Mouse (Mus musculus) neural tube, embryonic 14.5 days (tissue): Measurements from ENCODE around the gene A430033K04Rik. TPM values are rescaled to one million over a fixed set of nuclear protein-coding genes. Genes with fewer than 3 reads are reported as not detected.

ENCODE experiments used
- ATAC-seq: fragments of 200-750 bp; cut with Nextera tagmentation; 2 replicates; pipeline ENCODE4 v1.8.0; 2017; ENCODE audit warnings: low read depth, mild to moderate bottlenecking, moderate TSS enrichment, moderate library complexity
- H3K27ac ChIP-seq: fragments of 300-500 bp; sonication (generic); 2 replicates; pipeline ENCODE4 v1.5.1; 2014; ENCODE audit warnings: low read depth, mild to moderate bottlenecking, control low read depth, low read length, moderate library complexity, mixed read lengths
- H3K27me3 ChIP-seq: fragments of 300-500 bp; sonication (generic); 2 replicates; pipeline ENCODE4 v1.6.1; 2014; ENCODE audit warnings: low read length; ENCODE audit not compliant: control insufficient read depth, insufficient read depth
- H3K36me3 ChIP-seq: fragments of 300-500 bp; sonication (generic); 2 replicates; pipeline ENCODE4 v1.6.1; 2014; ENCODE audit warnings: low read length, mixed read lengths; ENCODE audit not compliant: control insufficient read depth, insufficient read depth
- H3K4me1 ChIP-seq: fragments of 300-500 bp; sonication (generic); 2 replicates; pipeline ENCODE4 v1.6.1; 2014; ENCODE audit warnings: low read length; ENCODE audit not compliant: control insufficient read depth, insufficient read depth
- H3K4me2 ChIP-seq: fragments of 300-500 bp; sonication (generic); 2 replicates; pipeline ENCODE4 v1.6.1; 2014; ENCODE audit warnings: mild to moderate bottlenecking, low read depth, low read length, control low read depth
- H3K4me3 ChIP-seq: fragments of 300-500 bp; sonication (generic); 2 replicates; pipeline ENCODE4 v1.5.1; 2014; ENCODE audit warnings: low read depth, low read length, control low read depth, mixed read lengths
- H3K9ac ChIP-seq: fragments of 300-500 bp; sonication (generic); replicated peaks from 2 replicates; pipeline ENCODE4 v1.6.1; 2014; ENCODE audit warnings: low read depth, mild to moderate bottlenecking, control low read depth, low read length, mixed read lengths
- H3K9me3 ChIP-seq: fragments of 300-500 bp; sonication (generic); 2 replicates; pipeline ENCODE4 v1.6.1; 2016; ENCODE audit warnings: low read length; ENCODE audit not compliant: control insufficient read depth
- WGBS: fragments of 180-500 bp; shearing (Covaris S2); extraction: QIAGEN DNeasy Blood & Tissue Kit; methylation state at CpG from one replicate; pipeline ENCODE4 v1.1.7; 2014; 5-methylcytosine and 5-hydroxymethylcytosine counted together
- polyA plus RNA-seq: library from polyadenylated mRNA; unstranded; fragments of >200 nt; fragmentation: Nextera tagmentation; extraction: Ambion mirVana; gene quantifications from 2 replicates; pipeline ENCODE4 v1.2.1, GENCODE M21; 2014

The A430033K04Rik gene
- 25.6 and 26.8 TPM in 2 replicates for polyA plus RNA-seq

DNA sequence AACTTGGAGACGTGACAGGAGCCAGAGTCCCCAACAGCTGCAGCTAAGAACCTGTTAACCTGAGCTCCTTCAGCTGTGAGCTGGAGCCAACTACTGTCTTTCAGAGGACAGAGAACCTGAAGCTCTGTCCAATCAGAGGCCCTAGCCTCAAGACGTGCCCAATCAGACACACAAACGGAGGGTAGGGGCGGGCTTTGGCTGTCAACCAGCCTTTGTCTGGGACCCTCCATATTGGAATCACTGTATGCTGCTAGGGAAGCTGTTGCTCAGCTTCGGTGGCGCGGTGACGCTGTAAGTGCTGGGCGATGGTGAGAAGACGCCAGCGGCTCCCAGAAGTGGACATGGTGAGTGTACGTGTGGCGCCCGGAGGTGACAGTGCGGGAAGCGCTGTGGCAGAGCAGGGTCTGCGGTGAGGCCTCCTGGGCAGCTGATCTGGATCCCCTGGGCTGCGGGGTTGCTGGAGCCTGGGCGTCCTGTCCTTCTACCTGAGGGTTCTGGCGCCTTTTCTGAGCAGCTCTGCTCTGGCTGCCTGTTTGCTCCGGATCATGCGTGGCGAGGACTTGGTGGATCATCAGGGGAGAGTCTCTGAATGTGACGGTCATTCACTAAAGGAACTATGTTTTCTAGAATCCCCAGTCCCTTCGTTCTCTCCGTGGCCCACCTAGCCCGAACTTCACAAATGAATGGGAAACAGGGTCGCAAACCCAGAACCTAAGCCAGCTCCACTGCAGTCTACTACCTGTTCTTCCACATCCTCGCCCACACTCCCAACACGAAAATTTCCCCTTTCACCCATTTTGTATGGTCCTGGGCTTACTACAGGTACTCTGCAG lies at the start of gene A430033K04Rik:
Gene A430033K04Rik, plus strand, starts transcription at position 215 of the 833 bp plus-strand sequence.
- Histone ChIP-seq H3K27me3 (no peaks in the 10 kb centered on the region), H3K9me3 (peaks cover 5% of the 10 kb centered on the region; the same call in 1 of the 2 replicates), H3K4me2 (peak within 1 kb of the TSS; percentile 63), H3K36me3 (no peaks in the 10 kb centered on the region), H3K4me3 (peak within 1 kb of the TSS; percentile 69), H3K9ac (peak within 1 kb of the TSS; percentile 84), H3K27ac (peak within 1 kb of the TSS; percentile 93), H3K4me1 (peaks cover 19% of the 10 kb centered on the region)
- WGBS, result under 1% methylated on average over 30 of the region's 30 CpGs
- peak; percentile 95 for ATAC-seq

DNA sequence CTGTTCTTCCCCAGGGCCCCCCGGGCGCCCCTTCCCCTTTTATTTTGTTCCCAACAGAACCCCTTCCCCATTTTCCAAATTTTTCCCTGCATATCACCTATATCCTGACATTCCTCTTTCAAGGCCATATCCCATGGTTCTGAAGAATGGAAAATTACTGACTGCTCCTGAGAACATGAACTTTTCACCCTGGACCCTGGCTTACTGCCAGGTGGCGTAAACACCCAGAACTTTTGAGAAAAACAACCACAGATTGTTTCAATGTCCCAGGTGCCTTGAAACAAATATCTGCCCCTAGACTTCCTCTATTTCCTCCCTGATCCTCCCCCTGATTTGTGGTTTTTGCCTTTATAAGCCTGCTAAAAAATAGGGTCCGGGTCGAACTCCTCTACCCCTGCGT lies 35.3 kb upstream of the A430033K04Rik start:
- no peak overlapping the region for H3K27ac ChIP-seq
- H3K4me1 ChIP-seq, result no peaks in the 10 kb centered on the region
- H3K4me3 ChIP-seq, result no peak overlapping the region
- ATAC-seq, result no peak
- no peaks in the 10 kb centered on the region for H3K27me3 ChIP-seq
- WGBS, result 88% methylated on average over 5 of the region's 6 CpGs
- no peaks in the 10 kb centered on the region for H3K36me3 ChIP-seq
- no peak overlapping the region for H3K9ac ChIP-seq
- H3K4me2 ChIP-seq, result no peak overlapping the region
- peaks cover 3% of the 10 kb centered on the region; the same call in 1 of the 2 replicates for H3K9me3 ChIP-seq

DNA sequence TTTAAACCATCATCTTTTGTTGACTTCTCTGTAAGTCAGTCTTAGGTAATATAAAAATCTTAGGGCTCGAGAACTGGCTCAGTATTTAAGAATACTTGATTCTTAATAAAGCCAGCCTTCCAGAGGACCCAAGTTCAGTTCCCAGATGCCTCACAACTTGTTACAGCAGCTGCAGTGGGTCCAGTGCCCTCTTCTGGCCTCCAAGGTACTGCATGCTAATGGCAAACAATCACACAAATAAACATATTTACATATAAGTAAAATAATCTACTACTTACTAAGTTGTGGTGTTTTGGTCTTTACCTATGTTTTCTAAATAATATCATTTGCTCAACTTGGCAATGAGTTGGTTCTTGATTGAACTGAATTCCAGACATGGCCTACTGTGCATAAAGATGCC lies 4.3 kb upstream of the A430033K04Rik start:
- H3K9me3 ChIP-seq, result peaks cover 25% of the 10 kb centered on the region

GRCm38 (mm10) chr5:138619211-138620128 lies 3.2 kb upstream of the A430033K04Rik start, which contains the start of gene Zfp68:
Gene Zfp68, minus strand, starts transcription at chr5:138619761.
- peak within 1 kb of the TSS; percentile 98 for H3K27ac ChIP-seq
- under 1% methylated on average over 43 of the region's 43 CpGs for WGBS
- no peaks in the 10 kb centered on the region for H3K27me3 ChIP-seq
- peak; percentile 97 for ATAC-seq
- peaks cover 22% of the 10 kb centered on the region for H3K9me3 ChIP-seq
- H3K36me3 ChIP-seq, result peaks cover 28% of the 10 kb centered on the region
- peak within 1 kb of the TSS; percentile 86 for H3K9ac ChIP-seq
- H3K4me2 ChIP-seq, result peak within 1 kb of the TSS; percentile 54
- H3K4me1 ChIP-seq, result peaks cover 14% of the 10 kb centered on the region
- H3K4me3 ChIP-seq, result peak within 1 kb of the TSS; percentile 64

More for the DNA sequence above, 4.3 kb upstream of the A430033K04Rik start:
- Histone ChIP-seq H3K36me3 (peaks cover 39% of the 10 kb centered on the region), H3K9ac (no peak overlapping the region), H3K4me1 (0 out of 2 replicates have a peak, but pooled peaks cover 4% of the 10 kb centered on the region), H3K27me3 (no peaks in the 10 kb centered on the region), H3K4me2 (peak overlapping the region; percentile 54), H3K4me3 (peak overlapping the region; percentile 64), H3K27ac (no peak overlapping the region)
- no peak for ATAC-seq
- 95% methylated on average over 1 of the region's 1 CpGs for WGBS

- H3K4me1 ChIP-seq, result peaks cover 19% of the 10 kb centered on the region
- H3K36me3 ChIP-seq, result peaks cover 15% of the 10 kb centered on the region
- no peak overlapping the region for H3K27ac ChIP-seq
- H3K4me3 ChIP-seq, result no peak overlapping the region
- peaks cover 16% of the 10 kb centered on the region for H3K9me3 ChIP-seq
- ATAC-seq, result no peak
- H3K4me2 ChIP-seq, result no peak overlapping the region
- WGBS, result 71% methylated on average over 5 of the region's 5 CpGs
- no peak overlapping the region for H3K9ac ChIP-seq
- H3K27me3 ChIP-seq, result no peaks in the 10 kb centered on the region
Observed at GRCm38 (mm10) chr5:138620836-138621235, 1.8 kb upstream of the A430033K04Rik start.

DNA sequence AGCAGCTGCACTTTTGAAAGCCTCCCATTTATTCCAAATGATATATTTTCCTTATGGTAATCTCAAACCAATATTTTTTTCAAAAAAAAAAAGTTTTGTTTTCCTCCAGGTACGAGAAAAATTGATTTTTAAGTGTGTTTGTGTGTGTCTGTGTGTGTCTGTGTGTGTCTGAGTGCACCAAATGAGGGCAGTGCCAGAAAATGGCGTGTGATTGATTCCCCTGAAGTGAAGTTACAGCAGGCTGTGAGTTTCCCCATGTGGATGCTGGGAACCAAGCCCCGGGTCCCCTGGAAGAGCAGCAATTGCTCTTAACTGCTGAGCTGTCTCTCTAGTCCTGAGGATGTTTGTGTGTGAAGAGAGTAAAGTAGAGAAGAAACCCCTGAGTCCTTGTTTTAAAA lies 818 bp downstream of the A430033K04Rik start:
- WGBS, result 13% methylated on average over 3 of the region's 3 CpGs
- no peaks in the 10 kb centered on the region for H3K27me3 ChIP-seq
- H3K36me3 ChIP-seq, result no peaks in the 10 kb centered on the region
- peaks cover 19% of the 10 kb centered on the region for H3K4me1 ChIP-seq
- no peak for ATAC-seq
- H3K4me2 ChIP-seq, result peak overlapping the region; percentile 63
- no peak overlapping the region for H3K27ac ChIP-seq
- H3K9ac ChIP-seq, result peak overlapping the region; percentile 84
- H3K9me3 ChIP-seq, result no peaks in the 10 kb centered on the region
- H3K4me3 ChIP-seq, result peak overlapping the region; percentile 69

GRCm38 (mm10) chr5:138636486-138636885 lies 13.8 kb downstream of the A430033K04Rik start:
- Histone ChIP-seq H3K27me3 (no peaks in the 10 kb centered on the region), H3K36me3 (peaks cover 13% of the 10 kb centered on the region; the same call in 1 of the 2 replicates)

DNA sequence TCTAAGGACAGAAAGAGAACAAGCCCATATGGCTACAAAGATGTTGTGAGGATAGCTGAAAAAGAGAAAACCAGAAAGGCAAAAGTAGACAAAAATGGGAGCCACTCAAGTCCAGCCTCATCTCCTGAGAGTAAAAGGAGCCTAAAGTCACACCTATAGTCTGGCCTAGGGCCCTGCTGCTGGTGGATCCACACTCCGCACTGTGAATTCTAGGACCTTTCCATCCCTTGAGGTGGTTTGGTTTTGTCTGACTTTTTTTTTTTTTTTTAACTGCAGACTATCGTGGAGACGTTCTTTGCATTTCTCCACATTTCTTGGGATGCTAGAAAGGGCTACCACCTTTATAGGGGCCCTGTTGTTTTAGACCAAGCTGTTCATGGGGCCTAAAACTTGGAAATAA lies 18.4 kb downstream of the A430033K04Rik start:
- WGBS, result 92% methylated on average over 3 of the region's 3 CpGs
- Histone ChIP-seq H3K9me3 (no peaks in the 10 kb centered on the region), H3K4me3 (no peak overlapping the region), H3K27me3 (no peaks in the 10 kb centered on the region), H3K36me3 (peaks cover 31% of the 10 kb centered on the region), H3K4me2 (no peak overlapping the region), H3K4me1 (no peaks in the 10 kb centered on the region), H3K27ac (no peak overlapping the region), H3K9ac (no peak overlapping the region)
- ATAC-seq, result no peak

More at GRCm38 (mm10) chr5:138636486-138636885, 13.8 kb downstream of the A430033K04Rik start:
- Histone ChIP-seq H3K4me1 (no peaks in the 10 kb centered on the region), H3K4me3 (no peak overlapping the region), H3K4me2 (no peak overlapping the region), H3K9me3 (no peaks in the 10 kb centered on the region), H3K27ac (no peak overlapping the region), H3K9ac (no peak overlapping the region)
- 97% methylated on average over 2 of the region's 2 CpGs for WGBS
- ATAC-seq, result no peak
